Mouse (Mus musculus) B cell, adult 67 days (primary cell): ENCODE data around the gene Sap30. TPM values are rescaled to one million over a fixed set of nuclear protein-coding genes. Genes with fewer than 3 reads are reported as not detected.

Experiments
- total RNA-seq, 2 experiments: library from RNA; stranded (reverse); gene quantifications; 4 replicates each; pipeline ENCODE4 v1.2.4; 2023

Gene Sap30
- total RNA-seq = 10 to 100 TPM; 11.5 to 14.2 TPM

GRCm38 (mm10) chr8:57487441-57488155 is at the start of gene Sap30:
TSS of gene Sap30 (minus strand) at chr8:57487860.

GRCm38 (mm10) chr8:57511316-57512118 is 23.9 kb upstream of the Sap30 start, which contains the start of gene Hmgb2:
TSS of gene Hmgb2 (plus strand) at chr8:57511907.

DNA sequence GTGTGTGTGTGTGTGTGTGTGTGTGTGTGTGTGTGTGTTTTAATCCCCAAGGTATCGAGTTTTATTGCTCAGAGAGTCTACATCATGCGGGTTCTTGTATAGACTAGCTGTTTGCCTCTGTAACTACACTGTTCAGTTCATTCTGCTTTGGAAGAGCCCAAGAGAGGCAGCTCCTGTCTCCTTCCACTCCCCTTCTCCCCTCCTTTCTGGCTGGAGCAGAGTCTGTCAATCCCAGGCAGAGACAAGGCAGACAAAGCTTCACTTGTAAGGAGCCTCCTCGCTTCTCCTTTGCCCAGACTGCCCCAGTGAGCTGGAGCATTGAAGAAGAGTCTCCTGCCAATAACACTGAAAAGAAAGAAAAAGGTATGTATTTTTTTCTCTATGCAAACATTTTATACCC is 31.9 kb downstream of the Sap30 start, which contains the start of gene Scrg1:
Gene Scrg1 (plus strand): TSS at position 159 of the 400 bp plus-strand sequence.

Other genes with a start within 250 kb of the Sap30 start
- gene Hand2, start 166.9 kb downstream of the Sap30 start, total RNA-seq = not detected
- not detected for gene Scrg1, start 31.9 kb downstream of the Sap30 start, total RNA-seq
- 100 to 1,000 TPM; 160 to 203 TPM for gene Hmgb2, start 24.0 kb upstream of the Sap30 start, total RNA-seq
- gene Galnt7, start 165.2 kb upstream of the Sap30 start, total RNA-seq = 10 to 100 TPM; 19.3 to 21.3 TPM